Mouse (Mus musculus) heart, adult 2 months (tissue): Measurements from ENCODE around the gene Bcl2l15. TPM values are rescaled to one million over a fixed set of nuclear protein-coding genes. Genes with fewer than 3 reads are reported as not detected.

Experiments used
- DNase-seq, 2 experiments: peaks; one replicate each; pipeline ENCODE4 v3.0.0; 2021
- H3K27ac ChIP-seq: fragments of 200-600 bp; 2 replicates; pipeline ENCODE4 v1.8.1; 2022
- H3K27me3 ChIP-seq: fragments of 200-500 bp; 2 replicates; pipeline ENCODE4 v1.6.1; 2012; ENCODE audit warnings: mild to moderate bottlenecking, low read length, inconsistent platforms, mixed read lengths; ENCODE audit not compliant: control insufficient read depth, insufficient read depth
- H3K36me3 ChIP-seq: fragments of 200-500 bp; 2 replicates; pipeline ENCODE4 v1.6.1; 2012; ENCODE audit warnings: low read length, inconsistent platforms; ENCODE audit not compliant: control insufficient read depth, insufficient read depth
- H3K4me1 ChIP-seq: fragments of 200-500 bp; 2 replicates; pipeline ENCODE4 v1.6.1; 2011; ENCODE audit warnings: low read length; ENCODE audit not compliant: control insufficient read depth, insufficient read depth
- H3K4me3 ChIP-seq: fragments of 200-600 bp; 2 replicates; pipeline ENCODE4 v1.8.1; 2022
- H3K79me2 ChIP-seq: fragments of 200-500 bp; replicated peaks from 2 replicates; pipeline ENCODE4 v1.6.1; 2012; ENCODE audit warnings: mild to moderate bottlenecking, inconsistent platforms, low read length, moderate library complexity, mixed read lengths; ENCODE audit not compliant: control insufficient read depth, insufficient read depth
- H3K9ac ChIP-seq: fragments of 200-500 bp; 2 replicates; pipeline ENCODE4 v1.6.1; 2012; ENCODE audit warnings: low read depth, mild to moderate bottlenecking, control low read depth, inconsistent platforms, low read length, mixed read lengths
- CTCF ChIP-seq: fragments of 200-600 bp; IDR thresholded peaks from 2 replicates; pipeline ENCODE4 v1.8.1; 2022; ENCODE audit warnings: antibody characterized with exemption, mild to moderate bottlenecking, moderate library complexity
- EP300 ChIP-seq: fragments of 200-500 bp; IDR thresholded peaks from 2 replicates; pipeline ENCODE4 v1.6.1; 2011; ENCODE audit warnings: low read depth, low read length, control low read depth; ENCODE audit not compliant: insufficient read depth
- POLR2A ChIP-seq: fragments of 200-500 bp; IDR thresholded peaks from 2 replicates; pipeline ENCODE4 v1.6.1; 2011; ENCODE audit warnings: mild to moderate bottlenecking, low read depth, low read length, control low read depth; ENCODE audit not compliant: insufficient read depth
- WGBS: fragments of 180-500 bp; shearing (Covaris S2); methylation state at CpG from one replicate; pipeline ENCODE4 v1.1.7; 2018; 5-methylcytosine and 5-hydroxymethylcytosine counted together
- intact Hi-C: fragments of 180-260 bp; cut with DNase I; formaldehyde crosslinking; loops from one replicate; pipeline ENCODE4 v1.15.1; 2025
- polyA plus RNA-seq: library from polyadenylated mRNA; depleted of rRNA; stranded (reverse); fragments of >200 nt; gene quantifications from 2 replicates; pipeline ENCODE4 v1.2.3, GENCODE M21; 2012; rRNA removed
- total RNA-seq, 2 experiments: library from RNA; stranded (reverse); gene quantifications; 2 replicates each; pipeline ENCODE4 v1.2.3; 2021

The Bcl2l15 gene
- total and polyA plus RNA-seq, 3 experiments: not detected

- DNase-seq: no peak
- Histone ChIP-seq H3K4me1 (no peaks in the 10 kb centered on the region), H3K27me3 (no peaks in the 10 kb centered on the region), H3K27ac (no peak overlapping the region), H3K36me3 (no peaks in the 10 kb centered on the region), H3K4me3 (no peak overlapping the region), H3K9ac (no peak overlapping the region), H3K79me2 (no peaks in the 10 kb centered on the region)
- WGBS: 14% methylated on average over 3 of the region's 3 CpGs
- TF ChIP-seq CTCF (peak; percentile 85), EP300 (no peak)
- intact Hi-C loops: loop anchor here (2.0 to 5.0 kb wide), 6 partner anchors 35 to 495 kb away; no protein-coding TSS in a partner anchor
Observed at GRCm38 (mm10) chr3:103887581-103887980, 55.2 kb downstream of the Bcl2l15 start.

- Histone ChIP-seq H3K4me3 (no peak overlapping the region), H3K4me1 (no peaks in the 10 kb centered on the region), H3K27ac (no peak overlapping the region), H3K27me3 (no peaks in the 10 kb centered on the region), H3K79me2 (no peaks in the 10 kb centered on the region), H3K36me3 (no peaks in the 10 kb centered on the region), H3K9ac (no peak overlapping the region)
- no peak for DNase-seq
- no peak for TF ChIP-seq POLR2A
- no peak for TF ChIP-seq EP300
- TF ChIP-seq CTCF: no peak
- WGBS: 54% methylated on average over 3 of the region's 3 CpGs
- intact Hi-C loops: no loop called here
Observed at GRCm38 (mm10) chr3:103893374-103893773, 61.0 kb downstream of the Bcl2l15 start.

Other genes starting within 250 kb of the Bcl2l15 start
- 1 to 10 TPM in 1 of 2 experiments, not detected in 1; 1.9 TPM for gene Atg4a-ps, start 186.5 kb upstream of the Bcl2l15 start, total RNA-seq
- gene Atg4a-ps, start 186.5 kb upstream of the Bcl2l15 start, polyA plus RNA-seq: 0.12 TPM in 1 of 2 replicates, not detected in the other
- gene Olfml3, start 94.6 kb upstream of the Bcl2l15 start, total RNA-seq: 1 to 10 TPM; 5.7 to 6.0 TPM
- gene Olfml3, start 94.6 kb upstream of the Bcl2l15 start, polyA plus RNA-seq: 11.7 and 12.8 TPM in 2 replicates
- not detected for gene Gm10964, start 93.2 kb upstream of the Bcl2l15 start, total RNA-seq
- gene Gm10964, start 93.2 kb upstream of the Bcl2l15 start, polyA plus RNA-seq: not detected in 2 replicates
- gene Hipk1, start 41.0 kb upstream of the Bcl2l15 start, total RNA-seq: 100 to 1,000 TPM in 1 of 2 experiments, 10 to 100 TPM in 1; 98.1 to 109 TPM
- gene Hipk1, start 41.0 kb upstream of the Bcl2l15 start, polyA plus RNA-seq: 50.8 and 61.5 TPM in 2 replicates
- gene Dclre1b, start 23.2 kb upstream of the Bcl2l15 start, total RNA-seq: 10 to 100 TPM; 10.7 to 12.0 TPM
- 6.9 and 7.4 TPM in 2 replicates for gene Dclre1b, start 23.2 kb upstream of the Bcl2l15 start, polyA plus RNA-seq
- gene Ap4b1, start 23.1 kb upstream of the Bcl2l15 start, total RNA-seq: 10 to 100 TPM; 14.8 to 17.7 TPM
- 14.6 and 25.0 TPM in 2 replicates for gene Ap4b1, start 23.1 kb upstream of the Bcl2l15 start, polyA plus RNA-seq
- under 1 TPM in 1 of 2 experiments, not detected in 1; 0.10 TPM for gene Gm43064, start 23.0 kb upstream of the Bcl2l15 start, total RNA-seq
- gene Gm43064, start 23.0 kb upstream of the Bcl2l15 start, polyA plus RNA-seq: not detected in 2 replicates
- 1 to 10 TPM in 1 of 2 experiments, under 1 TPM in 1; 0.68 to 1.0 TPM for gene Ptpn22, start 27.2 kb downstream of the Bcl2l15 start, total RNA-seq
- 1.2 and 1.8 TPM in 2 replicates for gene Ptpn22, start 27.2 kb downstream of the Bcl2l15 start, polyA plus RNA-seq
- gene Rsbn1, start 81.5 kb downstream of the Bcl2l15 start, total RNA-seq: 1 to 10 TPM; 7.9 to 8.2 TPM
- 1.6 and 3.2 TPM in 2 replicates for gene Rsbn1, start 81.5 kb downstream of the Bcl2l15 start, polyA plus RNA-seq
- gene Phtf1, start 135.5 kb downstream of the Bcl2l15 start, total RNA-seq: 1 to 10 TPM; 6.8 to 8.0 TPM
- 1.9 and 4.5 TPM in 2 replicates for gene Phtf1, start 135.5 kb downstream of the Bcl2l15 start, polyA plus RNA-seq